Mouse (Mus musculus) left cerebral cortex, postnatal 36 days (tissue): ENCODE results near the gene Myh9. TPM values are rescaled to one million over a fixed set of nuclear protein-coding genes. Genes with fewer than 3 reads are reported as not detected.
"Not testable (repeated sequence)": the region's sequence is repeated elsewhere in the genome, so short reads cannot be mapped to it uniquely, and the experiment has no call there.

ENCODE experiments used
- DNase-seq, 2 experiments: peaks; one replicate each; pipeline ENCODE4 v3.0.0; 2021 to 2022; ENCODE audit warnings: low spot score in 2 of 2, mixed read lengths in 1 of 2
- intact Hi-C: fragments of 180-260 bp; cut with DNase I; formaldehyde crosslinking; loops from one replicate; pipeline ENCODE4 v1.15.1; 2025
- total RNA-seq, 2 experiments: library from RNA; stranded (reverse); gene quantifications; 2 replicates each; pipeline ENCODE4 v1.2.3; 2021

The Myh9 gene
- total RNA-seq, 2 experiments from 2014 or later, result 58.0 to 77.6 TPM

DNA sequence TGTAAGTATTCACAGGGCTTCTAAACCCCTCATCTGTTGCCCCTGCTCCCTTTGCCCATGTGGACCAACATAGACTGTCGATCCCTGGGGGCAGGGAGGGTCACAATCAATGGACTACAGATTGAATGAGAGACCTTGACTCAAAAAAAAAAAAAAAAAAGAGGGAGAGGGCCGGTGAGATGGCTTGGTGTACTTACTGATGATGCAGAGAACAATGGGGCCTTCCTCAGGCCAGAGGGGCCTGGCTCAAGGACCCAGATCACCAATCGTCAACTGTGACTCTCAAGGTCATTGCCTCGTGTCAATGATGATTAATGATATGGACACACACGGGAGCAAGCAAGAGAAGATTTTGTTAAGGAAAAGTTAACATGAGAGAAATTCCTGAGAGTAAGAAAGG lies 97.3 kb downstream of the Myh9 start:
- no peak for DNase-seq
- intact Hi-C loops, result no loop called here

DNA sequence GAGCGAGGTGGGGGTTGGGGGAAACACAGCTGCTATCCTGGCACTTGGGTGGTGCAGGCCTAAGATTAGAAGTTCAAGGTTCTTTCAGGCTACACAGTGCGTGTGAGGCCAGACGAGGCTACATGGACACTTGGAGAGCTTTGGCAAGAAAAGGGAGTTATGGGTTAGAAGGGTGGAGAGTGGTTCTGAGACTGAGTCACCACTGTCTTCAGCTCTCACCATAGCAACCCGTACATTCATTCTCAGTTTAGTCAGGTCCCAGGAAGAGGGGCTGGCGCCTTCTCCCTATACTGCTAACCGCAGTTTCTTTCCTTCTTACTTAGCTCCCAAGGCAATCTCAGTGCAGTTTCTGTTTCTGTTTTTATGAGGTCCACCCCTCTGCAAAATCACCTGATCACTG lies 100.4 kb downstream of the Myh9 start:
- DNase-seq, intact Hi-C loops: not testable (repeated sequence)

DNA sequence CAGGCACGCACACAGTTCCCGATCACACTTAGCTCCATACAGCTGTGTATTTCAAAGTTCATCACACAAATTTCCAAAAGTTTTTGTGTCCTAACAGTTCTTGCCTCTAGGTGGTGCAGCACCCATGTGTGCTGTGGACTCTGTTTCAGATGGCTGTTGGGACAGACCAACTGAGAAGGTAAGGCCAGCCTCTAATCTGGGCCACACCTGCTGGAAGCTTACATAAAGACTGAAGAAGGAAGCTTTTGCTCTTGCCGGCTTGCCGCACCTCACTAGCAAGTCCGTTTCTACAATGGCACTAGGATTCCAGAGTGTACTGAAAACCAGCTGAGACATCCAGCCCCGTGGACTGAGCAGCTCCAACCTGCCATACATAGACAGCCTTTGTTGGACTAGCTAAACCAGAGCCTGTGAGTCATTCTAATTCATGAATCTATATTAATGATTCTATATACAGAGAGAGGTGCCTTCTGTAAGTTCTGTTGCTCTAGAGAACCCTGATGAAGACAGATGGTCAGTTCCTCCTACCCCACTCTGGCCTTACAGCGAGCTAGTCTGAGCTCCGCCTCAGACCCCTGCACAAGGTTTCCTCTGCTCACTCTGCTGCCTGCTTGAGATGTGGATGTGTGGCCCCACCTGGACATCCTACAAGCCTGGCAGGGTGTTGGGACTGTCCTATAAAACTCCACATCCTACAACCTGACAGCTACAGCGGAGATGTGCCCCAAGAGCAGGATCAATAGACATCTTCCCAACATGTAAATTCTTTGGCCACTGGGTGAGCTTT lies 101.3 kb downstream of the Myh9 start:
- no peak for DNase-seq
- intact Hi-C loops, result no loop called here

DNA sequence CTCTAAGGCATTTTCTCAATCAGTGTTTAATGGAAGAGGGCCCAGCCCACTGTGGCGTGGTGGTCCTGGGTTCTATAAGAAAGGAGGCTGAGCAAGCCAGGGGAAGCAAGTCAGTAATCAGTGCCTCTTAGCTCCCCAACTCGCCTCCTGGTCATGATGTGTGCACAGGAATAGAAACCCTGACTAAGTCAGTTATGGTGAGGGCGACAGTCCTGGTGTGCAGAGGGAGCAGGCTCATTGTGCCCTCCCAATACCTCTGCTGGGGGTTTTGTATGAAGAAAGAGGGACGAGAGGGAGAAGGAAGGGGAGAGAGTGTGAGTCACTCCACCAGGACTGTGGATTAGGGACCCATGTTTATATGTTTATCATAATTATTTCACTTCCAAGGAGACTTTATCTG lies 108.1 kb downstream of the Myh9 start:
- not testable (repeated sequence) for DNase-seq
- intact Hi-C loops, result loop anchor here (5.0 kb wide), 1 partner anchor 327 kb away; no protein-coding TSS in a partner anchor

DNA sequence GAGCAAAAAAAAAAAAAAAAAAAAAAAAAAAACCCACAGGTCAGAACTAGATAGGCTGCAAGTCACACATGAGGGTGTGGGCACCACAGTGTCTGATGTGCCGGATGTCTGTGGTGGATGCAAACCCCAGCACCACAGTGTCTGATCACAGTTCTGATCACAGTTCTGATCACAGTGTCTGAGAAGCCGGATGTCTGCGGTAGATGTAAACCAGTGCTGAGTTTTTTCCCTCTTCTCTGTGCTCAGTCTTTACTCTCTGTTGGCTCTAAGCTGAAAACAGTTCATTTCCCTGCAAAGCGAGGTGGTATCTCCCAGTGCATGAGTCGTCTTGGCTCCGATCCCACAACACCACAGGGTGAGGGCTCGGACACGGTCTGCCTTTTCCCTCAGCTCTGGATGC lies 108.6 kb downstream of the Myh9 start:
- DNase-seq, result not testable (repeated sequence)
- intact Hi-C loops, result loop anchor here (5.0 kb wide), 1 partner anchor 326 kb away; no protein-coding TSS in a partner anchor

DNA sequence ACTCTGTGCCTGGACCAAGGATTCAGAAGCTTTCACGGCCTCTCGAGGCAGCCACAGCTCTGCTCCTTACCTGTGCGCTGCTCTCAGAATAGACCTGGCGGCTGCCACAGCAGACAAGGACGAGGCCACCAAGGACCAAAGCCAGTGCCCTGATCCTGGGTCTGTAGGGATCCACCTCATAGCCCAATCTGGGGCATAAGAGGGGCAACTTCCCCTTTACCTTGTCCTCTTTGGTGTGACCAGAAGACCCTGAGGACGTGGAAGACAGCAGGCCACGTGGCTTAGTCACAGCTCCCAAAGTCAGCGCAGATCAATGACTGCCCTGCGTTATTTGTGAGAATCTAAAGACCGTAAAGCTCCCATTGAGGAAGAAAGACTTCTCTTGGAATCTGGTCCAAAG lies 109.1 kb downstream of the Myh9 start:
- not testable (repeated sequence) for DNase-seq
- intact Hi-C loops, result loop anchor here (5.0 kb wide), 1 partner anchor 326 kb away; no protein-coding TSS in a partner anchor

DNA sequence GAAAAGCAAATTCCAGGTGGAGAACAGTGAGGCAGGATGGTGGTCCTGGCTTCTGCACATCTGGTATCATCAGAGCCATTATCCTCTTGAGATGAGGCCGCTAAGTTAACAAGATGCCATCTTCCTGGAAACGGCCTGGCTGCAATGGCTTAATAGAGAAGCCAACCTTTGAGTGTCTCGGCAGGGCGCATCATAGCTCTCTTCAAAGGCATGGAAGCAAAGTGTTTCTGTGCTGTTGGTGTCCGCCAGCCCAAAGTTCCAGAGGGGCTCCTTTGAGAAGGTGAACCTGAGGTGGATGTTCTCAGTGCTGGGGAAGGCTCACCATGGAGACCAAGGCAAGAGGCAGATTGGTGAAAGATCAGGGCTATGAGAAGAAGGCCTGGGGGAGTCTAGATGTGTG lies 110.4 kb downstream of the Myh9 start:
- no peak for DNase-seq
- intact Hi-C loops, result loop anchor here (5.0 kb wide), 1 partner anchor 324 kb away; no protein-coding TSS in a partner anchor

DNA sequence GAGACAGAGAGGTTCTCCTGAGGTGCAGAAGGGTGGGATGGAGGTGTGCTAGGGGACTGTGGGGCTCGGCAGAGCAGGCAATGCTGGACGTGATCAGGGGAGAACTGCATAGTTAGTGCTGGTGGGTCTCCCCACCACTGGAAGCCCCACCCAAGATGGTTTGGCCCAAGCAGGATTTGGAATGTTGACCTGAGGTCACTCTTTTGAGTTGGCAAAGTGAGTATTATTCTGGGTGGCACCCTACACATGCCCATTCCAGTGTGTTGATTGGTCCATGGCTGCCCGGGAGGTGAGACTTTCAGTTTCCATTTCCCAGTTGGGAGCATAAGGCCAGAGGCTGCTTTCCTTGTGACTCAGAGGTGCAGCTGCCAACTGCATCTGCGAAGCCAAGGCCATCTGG lies 113.2 kb downstream of the Myh9 start, which contains the start of gene Apol9b:
TSS of gene Apol9b (plus strand) at position 301 of the 400 bp plus-strand sequence.
- intact Hi-C loops, DNase-seq: not testable (repeated sequence)

DNA sequence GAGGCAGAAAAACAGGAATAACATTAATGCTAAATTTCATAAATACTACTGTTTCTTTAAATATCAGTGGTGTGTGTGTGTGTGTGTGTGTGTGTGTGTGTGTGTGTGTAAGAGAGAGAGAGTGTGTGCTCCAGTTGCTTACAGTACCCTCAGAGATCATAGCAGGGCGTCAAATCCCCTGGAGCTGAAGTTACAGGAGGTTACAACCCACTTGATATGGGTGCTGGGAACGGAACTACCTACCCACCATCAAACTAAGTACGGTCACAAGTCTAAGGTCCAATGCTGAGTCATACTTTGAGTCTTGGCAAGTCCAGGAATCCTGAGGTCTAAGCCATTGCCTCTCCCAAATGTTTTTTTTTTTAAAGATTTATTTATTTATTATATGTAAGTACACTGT lies 114.2 kb downstream of the Myh9 start:
- intact Hi-C loops, result not testable (repeated sequence)

DNA sequence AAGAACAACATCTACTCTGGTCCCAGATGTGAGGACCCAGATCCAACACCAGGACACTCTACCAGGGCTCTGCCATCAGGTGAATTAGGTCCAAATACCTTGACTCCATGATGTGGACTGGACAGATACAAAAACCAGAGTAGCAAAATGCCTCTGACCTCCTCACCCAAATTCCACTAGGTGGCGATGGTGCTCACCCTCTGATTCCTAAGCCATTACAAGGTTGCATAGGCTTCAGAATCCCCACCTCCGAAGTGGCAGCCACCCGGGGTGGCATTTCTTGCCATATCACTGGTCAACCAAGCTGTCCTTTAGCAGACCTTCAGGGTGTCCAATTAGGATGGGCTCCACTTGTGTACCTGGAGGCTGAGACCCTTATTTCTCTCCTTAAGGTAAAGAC lies 114.8 kb downstream of the Myh9 start:
- DNase-seq, intact Hi-C loops: not testable (repeated sequence)

More for the DNA sequence above, 114.2 kb downstream of the Myh9 start:
- not testable (repeated sequence) for DNase-seq

DNA sequence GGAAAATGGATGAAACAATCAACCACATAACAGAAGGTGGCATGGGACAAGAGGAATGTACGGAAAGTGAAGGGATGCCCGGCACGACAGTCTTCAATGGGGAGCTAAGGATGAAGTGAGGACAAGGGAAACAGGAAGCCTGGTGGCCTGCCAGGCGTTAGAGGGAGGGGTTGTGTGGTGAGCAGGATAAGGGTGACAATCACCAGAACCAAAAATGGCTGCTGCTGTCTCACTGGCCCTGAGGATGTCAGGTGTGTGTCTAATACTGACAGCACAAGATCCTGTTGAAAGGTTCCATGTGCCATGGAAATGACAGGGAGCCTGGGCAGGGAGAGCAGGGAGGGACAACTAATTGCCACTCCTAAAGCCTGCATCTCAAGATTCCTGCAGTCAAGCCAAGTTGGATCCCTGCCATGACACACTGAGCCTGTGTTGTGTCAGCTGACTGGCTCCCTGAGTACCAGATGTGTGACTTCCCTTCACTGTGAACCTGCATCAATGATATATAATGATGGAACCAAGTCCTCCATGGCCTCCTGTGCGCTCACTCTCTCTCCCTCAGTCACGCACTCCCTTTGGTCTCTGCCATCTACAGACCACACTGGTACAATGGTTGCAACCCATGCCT lies 116.5 kb downstream of the Myh9 start:
- intact Hi-C loops, DNase-seq: not testable (repeated sequence)

DNA sequence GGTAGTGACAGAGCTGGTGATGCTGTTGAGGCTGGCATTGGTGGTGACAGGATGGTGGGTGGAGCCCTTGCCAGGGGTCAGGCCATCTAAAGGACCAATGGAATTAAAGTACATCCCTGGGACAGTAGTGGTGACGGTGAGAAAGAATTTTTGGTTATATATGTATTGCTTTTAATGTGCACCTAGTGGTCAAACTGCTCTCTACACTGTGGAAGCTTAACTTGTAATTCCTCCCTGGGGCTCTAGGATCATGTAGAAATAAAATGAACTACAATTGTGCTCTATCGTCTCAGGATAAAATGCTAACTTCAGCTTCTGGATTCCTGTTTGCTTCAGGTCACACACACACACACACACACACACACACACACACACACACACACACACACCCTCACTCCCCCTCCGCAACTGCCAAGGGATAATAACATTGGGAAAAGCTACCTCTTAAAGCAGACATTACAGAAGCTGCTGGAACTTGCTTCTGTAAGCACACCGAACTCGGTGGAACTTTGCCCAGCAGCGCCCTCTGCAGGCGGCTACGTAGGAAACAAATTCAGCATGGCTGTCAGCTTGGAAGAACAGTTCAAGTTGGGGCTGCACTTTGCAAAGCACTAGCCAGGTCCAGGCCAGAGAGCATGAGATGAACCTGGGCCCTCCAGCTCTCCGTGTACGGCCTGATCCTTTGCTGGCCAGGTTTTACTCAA lies 117.6 kb downstream of the Myh9 start:
- intact Hi-C loops, DNase-seq: not testable (repeated sequence)

DNA sequence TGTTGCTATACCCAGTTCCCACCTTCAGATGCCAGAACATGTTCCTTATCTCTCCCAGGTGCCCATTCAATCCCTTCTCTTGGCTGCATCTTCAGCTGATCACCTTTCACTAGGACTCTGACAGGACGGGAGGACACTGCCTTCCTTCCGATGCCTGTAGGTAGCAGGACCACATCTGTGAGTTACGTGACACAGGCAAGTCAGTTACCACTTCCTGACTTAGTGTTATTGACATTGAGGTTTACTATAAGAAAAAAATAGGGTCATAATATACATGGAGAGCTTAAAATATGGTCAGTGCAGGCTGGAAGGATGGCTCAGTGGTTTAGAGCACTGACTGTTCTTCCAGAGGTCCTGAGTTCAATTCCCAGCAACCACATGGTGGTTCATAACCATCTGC lies 120.5 kb downstream of the Myh9 start:
- intact Hi-C loops, DNase-seq: not testable (repeated sequence)

DNA sequence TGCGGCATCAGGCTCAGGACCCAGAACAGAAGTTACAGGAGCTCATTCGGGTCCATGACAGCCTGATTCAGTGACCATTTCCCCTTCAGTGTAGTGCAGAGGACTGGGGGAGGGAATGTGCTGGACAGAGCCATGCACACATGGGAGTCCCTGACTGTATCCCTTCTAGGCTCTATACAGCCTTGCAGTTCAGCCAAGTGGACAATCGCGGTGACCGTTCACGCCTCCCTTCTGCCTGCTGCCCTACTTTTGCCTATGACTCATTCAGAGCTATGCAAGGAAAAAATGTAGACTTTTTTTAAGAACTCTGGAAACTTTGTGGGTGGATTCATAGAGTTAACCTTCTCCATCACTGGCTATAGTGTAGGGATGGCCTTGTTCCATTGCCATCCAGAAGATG lies 123.7 kb downstream of the Myh9 start:
- DNase-seq, result not testable (repeated sequence)
- intact Hi-C loops, result loop anchor here (10.0 kb wide), 1 partner anchor 293 kb away; no protein-coding TSS in a partner anchor

Other genes with a start within 250 kb of the Myh9 start
- gene Apol10b, start 246.1 kb downstream of the Myh9 start, total RNA-seq, result under 1 TPM in 1 of 2 experiments, not detected in 1; 0.23 TPM
- gene Gm36245, start 242.9 kb downstream of the Myh9 start, total RNA-seq, result not detected
- gene Apol11b, start 198.9 kb downstream of the Myh9 start, total RNA-seq, result not detected
- gene Apol7e, start 143.3 kb downstream of the Myh9 start, total RNA-seq, result not detected
- gene Apol9b, start 113.1 kb downstream of the Myh9 start, total RNA-seq, result under 1 TPM in 1 of 2 experiments, not detected in 1; 0.27 TPM
- 1 to 10 TPM; 4.0 TPM for gene Apol8, start 85.2 kb downstream of the Myh9 start, total RNA-seq
- 100 to 1,000 TPM; 125 to 150 TPM for gene Txn2, start 86.8 kb upstream of the Myh9 start, total RNA-seq
- 10 to 100 TPM; 11.9 to 12.3 TPM for gene Foxred2, start 114.5 kb upstream of the Myh9 start, total RNA-seq
- gene Eif3d, start 128.6 kb upstream of the Myh9 start, total RNA-seq, result 100 to 1,000 TPM in 1 of 2 experiments, 10 to 100 TPM in 1; 94.5 to 104 TPM